Mouse (Mus musculus): ENCODE measurements around the gene Morn2.

Morn2 gene

GRCm38 (mm10) chr17:80323015-80323414 lies 33.0 kb downstream of the Morn2 start:
- in situ Hi-C loops (cut with MboI, MseI), result no loop called here

GRCm38 (mm10) chr17:80323658-80324057 lies 33.7 kb downstream of the Morn2 start:
- in situ Hi-C loops (cut with MboI, MseI), result no loop called here

- in situ Hi-C loops (cut with MboI, MseI), result no loop called here
Measured at GRCm38 (mm10) chr17:80324521-80324920, 34.5 kb downstream of the Morn2 start.

GRCm38 (mm10) chr17:80325456-80325855 lies 35.5 kb downstream of the Morn2 start:
- in situ Hi-C loops (cut with MboI, MseI), result loop anchor here in 1 of 2 experiments (5.0 kb wide), 1 partner anchor 33 kb away; the partner anchor contains the start of genes Dhx57 and Morn2

GRCm38 (mm10) chr17:80326431-80326830 lies 36.4 kb downstream of the Morn2 start:
- in situ Hi-C loops (cut with MboI, MseI), result loop anchor here in 1 of 2 experiments (5.0 kb wide), 1 partner anchor 34 kb away; the partner anchor contains the start of genes Dhx57 and Morn2

GRCm38 (mm10) chr17:80332386-80332785 lies 42.4 kb downstream of the Morn2 start:
- in situ Hi-C loops (cut with MboI, MseI), result loop anchor here (10.0 kb wide), 2 partner anchors 408 to 1312 kb away; no protein-coding TSS in a partner anchor

- in situ Hi-C loops (cut with MboI, MseI), result no loop called here
Measured at GRCm38 (mm10) chr17:80345277-80345676, 55.3 kb downstream of the Morn2 start.

- in situ Hi-C loops (cut with MboI, MseI), result no loop called here
Measured at GRCm38 (mm10) chr17:80346591-80347125, 56.7 kb downstream of the Morn2 start.

All from T-helper 17 cell (primary cell).